Mouse (Mus musculus): ENCODE results near the gene Hsdl2. TPM values are rescaled to one million over a fixed set of nuclear protein-coding genes. Genes with fewer than 3 reads are reported as not detected.

Gene Hsdl2
- 104 TPM for polyA plus RNA-seq (2014; fragmentation: Illumina TruSeq; extraction: RNeasy Lipid Tissue Mini Kit (QIAGEN cat#74804); ENCODE audit: low replicate concordance)

DNA sequence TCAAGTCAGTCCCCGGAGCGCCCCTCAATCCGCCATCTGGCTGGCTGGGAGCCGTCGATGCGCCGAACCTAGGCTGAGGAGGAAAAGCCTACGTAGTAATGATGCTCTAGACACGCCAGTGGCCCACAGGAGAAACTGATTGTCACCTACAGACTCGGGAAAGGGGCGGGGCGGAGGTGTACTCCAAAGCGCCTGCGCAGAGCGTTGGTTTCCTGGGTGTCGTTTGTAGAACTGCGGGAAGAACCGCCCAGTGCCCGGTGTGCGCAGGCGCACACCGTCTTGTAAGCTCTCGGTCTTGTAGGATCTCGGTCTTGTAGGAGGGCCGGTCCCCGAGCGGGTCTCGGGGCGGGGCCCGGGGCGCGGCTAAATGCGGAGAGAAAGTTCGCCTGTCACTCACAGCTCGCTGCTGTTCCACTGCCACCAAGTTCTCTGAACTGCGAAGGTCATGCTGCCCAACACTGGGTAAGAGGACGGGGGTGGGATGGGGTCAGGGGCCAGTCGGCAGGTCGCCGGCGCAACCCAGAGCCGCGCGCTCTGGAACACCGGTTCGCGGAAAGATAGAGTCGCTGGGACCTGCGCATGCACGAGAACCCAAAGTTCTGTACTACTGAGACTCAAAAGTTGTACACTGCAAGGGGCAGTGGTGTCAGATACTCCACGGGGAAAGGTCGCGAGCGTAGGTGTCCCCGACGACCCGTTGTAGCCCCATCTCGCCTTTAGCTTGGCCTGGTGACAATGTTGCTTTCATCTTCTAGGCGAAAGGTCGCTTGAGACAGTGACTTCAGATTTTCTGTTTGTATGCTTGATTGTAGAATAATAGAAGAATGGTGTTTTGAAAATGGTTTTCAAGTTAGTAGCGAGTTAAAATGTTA, at the start of gene Hsdl2:
Gene Hsdl2, plus strand, starts transcription at position 250 of the 872 bp plus-strand sequence.

DNA sequence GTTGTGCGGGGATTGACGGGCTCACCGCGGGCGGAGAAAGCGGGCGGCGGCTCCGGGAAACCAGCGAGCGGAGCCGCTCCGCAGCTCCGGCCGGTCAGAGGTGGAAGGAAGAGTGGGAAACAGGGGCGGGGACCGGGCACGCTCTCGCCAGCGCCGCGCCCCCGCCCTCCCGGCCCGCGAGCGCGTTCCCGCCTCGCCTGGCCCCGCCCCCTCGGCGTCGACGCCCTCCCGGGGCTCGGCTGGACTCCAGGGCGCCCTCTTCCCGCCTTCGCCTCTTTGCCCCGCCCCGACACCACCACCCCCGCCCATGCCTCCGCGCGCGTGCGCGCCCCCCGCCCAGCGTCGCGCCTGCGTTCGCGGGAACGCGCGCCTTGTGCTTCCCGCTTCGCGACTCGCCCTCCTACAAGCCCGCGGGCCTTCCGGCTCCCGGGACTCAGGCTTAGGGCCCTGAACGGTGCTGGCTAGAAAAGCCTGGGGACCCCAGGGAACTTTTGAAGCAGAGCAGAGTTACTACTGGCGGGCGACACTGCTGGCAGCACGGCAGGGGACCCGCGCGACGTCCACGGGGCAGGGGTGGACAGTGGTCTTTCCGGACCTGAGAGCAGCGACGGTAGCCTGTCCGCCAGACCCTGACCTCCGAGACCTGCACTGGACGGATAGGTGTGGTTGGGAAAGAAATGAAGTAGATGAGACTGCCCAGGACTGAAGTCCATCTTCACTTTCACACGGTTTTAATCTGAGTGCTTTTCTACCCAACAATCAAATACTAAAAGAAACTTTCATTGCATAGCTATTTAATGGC, 32.0 kb upstream of the Hsdl2 start, which contains the start of gene Ptbp3:
Gene Ptbp3, minus strand, starts transcription at position 190 of the 802 bp plus-strand sequence.

DNA sequence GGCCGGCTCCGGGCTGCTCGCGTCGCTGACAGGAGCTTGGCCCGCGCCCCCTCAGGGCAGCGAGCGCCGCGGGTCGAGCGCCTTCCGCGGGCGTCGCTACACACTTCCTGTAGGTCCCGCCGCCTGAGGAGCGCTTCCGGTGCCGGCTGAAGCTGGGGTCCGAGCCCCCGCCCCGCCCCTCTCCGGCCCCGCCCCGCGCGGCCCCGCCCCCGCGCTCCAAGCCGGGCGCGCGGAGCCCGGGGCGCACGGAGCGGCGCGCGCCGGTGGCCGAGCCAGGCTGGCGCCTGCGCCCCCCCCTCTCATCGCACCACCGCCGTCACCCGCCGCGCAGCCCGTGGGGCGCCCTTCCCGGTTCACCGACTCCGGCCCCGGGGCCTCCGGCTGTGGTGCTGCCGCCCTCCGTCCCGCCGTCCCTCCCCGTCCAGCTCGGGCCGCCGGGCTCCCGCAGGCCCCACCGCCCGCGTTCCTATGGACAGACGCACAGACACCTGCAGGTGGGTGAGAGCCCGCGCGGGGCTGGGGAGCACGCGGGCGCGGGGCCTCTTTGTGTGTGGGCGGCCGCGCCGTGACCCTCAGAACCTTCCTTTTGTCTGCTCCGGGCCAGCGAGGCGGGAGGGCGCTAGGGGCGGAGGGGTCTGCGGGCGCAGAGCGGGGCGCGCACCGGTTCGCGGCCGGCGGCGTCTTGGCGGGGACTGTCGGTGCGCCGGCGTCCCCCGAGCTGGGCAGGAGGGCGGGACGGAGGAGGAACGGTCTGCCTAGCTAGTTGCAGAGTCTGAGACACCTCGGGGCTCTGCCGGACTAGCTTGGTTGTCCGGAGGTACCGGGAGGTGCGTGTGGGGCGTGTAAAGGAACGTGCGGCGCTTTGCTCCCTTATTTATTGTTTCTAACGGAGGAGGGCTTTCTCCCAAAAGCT, 44.9 kb downstream of the Hsdl2 start, which contains the start of gene E130308A19Rik:
Gene E130308A19Rik, plus strand, starts transcription at position 214 of the 913 bp plus-strand sequence.

Other genes with a start within 250 kb of the Hsdl2 start
- 11.7 TPM for gene Susd1, start 142.9 kb upstream of the Hsdl2 start, polyA plus RNA-seq (2014; fragmentation: Illumina TruSeq; extraction: RNeasy Lipid Tissue Mini Kit (QIAGEN cat#74804); ENCODE audit: low replicate concordance)
- 346 TPM for gene Ptbp3, start 32.2 kb upstream of the Hsdl2 start, polyA plus RNA-seq (2014; fragmentation: Illumina TruSeq; extraction: RNeasy Lipid Tissue Mini Kit (QIAGEN cat#74804); ENCODE audit: low replicate concordance)
- gene E130308A19Rik, start 44.6 kb downstream of the Hsdl2 start, polyA plus RNA-seq (2014; fragmentation: Illumina TruSeq; extraction: RNeasy Lipid Tissue Mini Kit (QIAGEN cat#74804); ENCODE audit: low replicate concordance): 1.4 TPM
- 31.3 TPM for gene Inip, start 220.0 kb downstream of the Hsdl2 start, polyA plus RNA-seq (2014; fragmentation: Illumina TruSeq; extraction: RNeasy Lipid Tissue Mini Kit (QIAGEN cat#74804); ENCODE audit: low replicate concordance)
- 1.9 TPM for gene Snx30, start 224.3 kb downstream of the Hsdl2 start, polyA plus RNA-seq (2014; fragmentation: Illumina TruSeq; extraction: RNeasy Lipid Tissue Mini Kit (QIAGEN cat#74804); ENCODE audit: low replicate concordance)